Mouse (Mus musculus): Measurements from ENCODE around the gene H2-Oa.

GRCm38 (mm10) chr17:34109038-34109805 lies 17.1 kb downstream of the H2-Oa start:
- no peak for TF ChIP-seq TAL1 (IDR thresholded peaks at IDR 0.05; ENCODE audit: low read length)
- TF ChIP-seq GATA1 (IDR thresholded peaks at IDR 0.05; ENCODE audit: low read length): no peak
